In genomic region chr3:30595111-30595832, GRCm38 (mm10) we compare ENCODE assay signal across 8 mouse cellular contexts. TPM values are rescaled to one million over a fixed set of nuclear protein-coding genes. Genes with fewer than 3 reads are reported as not detected.
DNase-seq lines count a peak whose midpoint lies in the region; ATAC-seq and TF ChIP-seq lines count a peak whose summit lies in the region.

No protein-coding gene starts in this region.

- TF ChIP-seq EP300 in liver, postnatal 0 days (IDR thresholded peaks at IDR 0.05; ENCODE audit: low read depth) = no peak

- peak; percentile 49 to 76 for DNase-seq in adrenal gland, adult (ENCODE audit: inconsistent age in 2 of 2, low spot score in 1 of 2)
- no peak for DNase-seq in adrenal gland, adult 8-10 months
- peak; percentile 44 for DNase-seq in liver, postnatal 0 days

- H3K4me2 ChIP-seq in heart, embryonic 14.5 days (ENCODE audit: low read length) = peak overlapping the region; percentile 91
- H3K4me2 ChIP-seq in kidney, embryonic 15.5 days = peak overlapping the region; percentile 93
- peak overlapping the region; percentile 94 for H3K4me2 ChIP-seq in liver, postnatal 0 days (ENCODE audit: low read depth, low read length)
- H3K4me2 ChIP-seq in neural tube, embryonic 14.5 days (ENCODE audit: low read depth, low read length) = peak overlapping the region; percentile 62

- H3K27ac ChIP-seq in bone marrow macrophage, adult 2 months (ENCODE audit: insufficient read depth, low read depth, low read length) = no peak overlapping the region
- no peak overlapping the region for H3K27ac ChIP-seq in embryonic fibroblast, embryonic 13.5 days (ENCODE audit: insufficient read depth, low read length)
- peak overlapping the region; percentile 28; a peak in 2 of 4 replicates for H3K27ac ChIP-seq in heart, embryonic 14.5 days (replicated peaks in 1 of 2; ENCODE audit: control insufficient read depth in 1 of 2, insufficient read depth in 1 of 2, low read depth in 2 of 2, low read length in 2 of 2)
- no peak overlapping the region for H3K27ac ChIP-seq in kidney, embryonic 15.5 days
- H3K27ac ChIP-seq in liver, postnatal 0 days (ENCODE audit: low read depth) = no peak overlapping the region
- peak overlapping the region; percentile 78 for H3K27ac ChIP-seq in neural tube, embryonic 14.5 days (ENCODE audit: low read depth, low read length)

- TF ChIP-seq CTCF in bone marrow macrophage, adult 2 months (IDR thresholded peaks at IDR 0.05; ENCODE audit: low read depth, low read length) = no peak
- TF ChIP-seq CTCF in embryonic fibroblast, embryonic 13.5 days (IDR thresholded peaks at IDR 0.05; ENCODE audit: borderline replicate concordance, insufficient read depth, low read length) = no peak
- no peak for TF ChIP-seq CTCF in liver, postnatal 0 days (IDR thresholded peaks at IDR 0.05; ENCODE audit: low read depth)

- under 1% methylated on average over 62 of the region's 62 CpGs for WGBS in heart, embryonic 14.5 days
- under 1% methylated on average over 62 of the region's 62 CpGs for WGBS in kidney, embryonic 15.5 days
- 1% methylated on average over 62 of the region's 62 CpGs for WGBS in liver, postnatal 0 days (ENCODE audit: insufficient replicate concordance)
- WGBS in neural tube, embryonic 14.5 days = under 1% methylated on average over 62 of the region's 62 CpGs

- no peaks in the 10 kb centered on the region for H3K9me3 ChIP-seq in heart, embryonic 14.5 days (ENCODE audit: control insufficient read depth, low read length)
- H3K9me3 ChIP-seq in kidney, embryonic 15.5 days (replicated peaks) = no peaks in the 10 kb centered on the region
- no peaks in the 10 kb centered on the region for H3K9me3 ChIP-seq in liver, postnatal 0 days (ENCODE audit: low read length)
- H3K9me3 ChIP-seq in neural tube, embryonic 14.5 days (ENCODE audit: control insufficient read depth, low read length) = no peaks in the 10 kb centered on the region

- peak; percentile 56 for ATAC-seq in heart, embryonic 14.5 days (ENCODE audit: insufficient number of reproducible peaks, insufficient read depth, low FRiP score, low read depth)
- ATAC-seq in kidney, embryonic 15.5 days (replicated peaks; ENCODE audit: low FRiP score) = peak; percentile 66
- ATAC-seq in liver, postnatal 0 days = peak; percentile 43
- peak; percentile 79 for ATAC-seq in neural tube, embryonic 14.5 days (ENCODE audit: low read depth)

- no peak for TF ChIP-seq POLR2A in bone marrow macrophage, adult 2 months (IDR thresholded peaks at IDR 0.05; ENCODE audit: borderline replicate concordance, low read depth, low read length)
- TF ChIP-seq POLR2A in embryonic fibroblast, embryonic 13.5 days (IDR thresholded peaks at IDR 0.05; ENCODE audit: low read depth, low read length) = peak; percentile 63

- peaks cover 11% of the 10 kb centered on the region; the same call in 1 of the 2 replicates for H3K4me1 ChIP-seq in bone marrow macrophage, adult 2 months (ENCODE audit: control insufficient read depth, insufficient read depth, low read length)
- no peaks in the 10 kb centered on the region for H3K4me1 ChIP-seq in embryonic fibroblast, embryonic 13.5 days (ENCODE audit: control insufficient read depth, insufficient read depth, low read length)
- peaks cover 0 to 3% of the 10 kb centered on the region in 2 experiments; a peak in 1 of 4 replicates for H3K4me1 ChIP-seq in heart, embryonic 14.5 days (ENCODE audit: control insufficient read depth in 2 of 2, insufficient read depth in 2 of 2, low read length in 2 of 2)
- peaks cover 21% of the 10 kb centered on the region for H3K4me1 ChIP-seq in kidney, embryonic 15.5 days
- peaks cover 23% of the 10 kb centered on the region for H3K4me1 ChIP-seq in liver, postnatal 0 days (ENCODE audit: insufficient read depth)
- peaks cover 7% of the 10 kb centered on the region; the same call in 1 of the 2 replicates for H3K4me1 ChIP-seq in neural tube, embryonic 14.5 days (ENCODE audit: control insufficient read depth, insufficient read depth, low read length)

- no peaks in the 10 kb centered on the region for H3K36me3 ChIP-seq in heart, embryonic 14.5 days (ENCODE audit: control insufficient read depth, insufficient read depth, low read length)
- H3K36me3 ChIP-seq in kidney, embryonic 15.5 days = no peaks in the 10 kb centered on the region
- no peaks in the 10 kb centered on the region for H3K36me3 ChIP-seq in liver, postnatal 0 days (replicated peaks; ENCODE audit: insufficient read depth, low read length)
- H3K36me3 ChIP-seq in neural tube, embryonic 14.5 days (ENCODE audit: control insufficient read depth, insufficient read depth, low read length) = no peaks in the 10 kb centered on the region

- H3K9ac ChIP-seq in heart, embryonic 14.5 days (ENCODE audit: low read length) = peak overlapping the region; percentile 80
- H3K9ac ChIP-seq in kidney, embryonic 15.5 days = peak overlapping the region; percentile 74
- peak overlapping the region; percentile 72 for H3K9ac ChIP-seq in liver, postnatal 0 days (replicated peaks)
- peak overlapping the region; percentile 84 for H3K9ac ChIP-seq in neural tube, embryonic 14.5 days (replicated peaks; ENCODE audit: low read depth, low read length)

- H3K27me3 ChIP-seq in heart, embryonic 14.5 days (ENCODE audit: control insufficient read depth, insufficient read depth, low read length) = no peaks in the 10 kb centered on the region
- H3K27me3 ChIP-seq in kidney, embryonic 15.5 days = peaks cover 9% of the 10 kb centered on the region; the same call in 1 of the 2 replicates
- H3K27me3 ChIP-seq in liver, postnatal 0 days (ENCODE audit: insufficient read depth, low read length) = peaks cover 5% of the 10 kb centered on the region; the same call in 1 of the 2 replicates
- no peaks in the 10 kb centered on the region for H3K27me3 ChIP-seq in neural tube, embryonic 14.5 days (ENCODE audit: control insufficient read depth, insufficient read depth, low read length)

- H3K4me3 ChIP-seq in bone marrow macrophage, adult 2 months (ENCODE audit: insufficient read depth, low read length) = peak overlapping the region; percentile 71
- peak overlapping the region; percentile 53 for H3K4me3 ChIP-seq in embryonic fibroblast, embryonic 13.5 days (ENCODE audit: insufficient read depth, low read length)
- H3K4me3 ChIP-seq in heart, embryonic 14.5 days (ENCODE audit: control insufficient read depth in 1 of 2, insufficient read depth in 1 of 2, low read depth in 1 of 2, low read length in 2 of 2) = peak overlapping the region; percentile 74 to 83
- peak overlapping the region; percentile 80 for H3K4me3 ChIP-seq in kidney, embryonic 15.5 days (replicated peaks)
- H3K4me3 ChIP-seq in liver, postnatal 0 days (ENCODE audit: low read depth, low read length) = peak overlapping the region; percentile 63
- H3K4me3 ChIP-seq in neural tube, embryonic 14.5 days (ENCODE audit: low read depth, low read length) = peak overlapping the region; percentile 79

RNA-seq across cellular contexts. Expression of gene Actrt3, which starts 4.5 kb away (rescaled TPM):
- total RNA-seq in adrenal gland, adult 8-10 months (2022) = under 1 TPM in 1 of 4 experiments, not detected in 3; 0.24 TPM
- not detected in 2 replicates for polyA plus RNA-seq in bone marrow macrophage, adult 2 months (2012; ENCODE audit: insufficient read depth, insufficient read length, missing spikeins)
- not detected in 2 replicates for polyA plus RNA-seq in embryonic fibroblast, embryonic 13.5 days (2011; ENCODE audit: insufficient read length, low read depth, missing spikeins)
- not detected in 2 replicates for polyA plus RNA-seq in heart, embryonic 14.5 days (2014; fragmentation: Nextera tagmentation; extraction: Ambion mirVana)
- polyA plus RNA-seq in kidney, embryonic 15.5 days (2015; fragmentation: Nextera tagmentation; extraction: Ambion mirVana) = not detected in 2 replicates
- polyA plus RNA-seq in liver, postnatal 0 days (2015; fragmentation: Nextera tagmentation; extraction: Ambion mirVana) = not detected in 2 replicates
- 0.83 and 0.88 TPM in 2 replicates for polyA plus RNA-seq in neural tube, embryonic 14.5 days (2014; fragmentation: Nextera tagmentation; extraction: Ambion mirVana)

RNA-seq across cellular contexts. Expression of gene Mynn, which starts 6.6 kb away (rescaled TPM):
- total RNA-seq in adrenal gland, adult 8-10 months (2022) = 10 to 100 TPM; 17.2 to 25.9 (median 20.4) TPM
- 11.2 and 13.5 TPM in 2 replicates for polyA plus RNA-seq in bone marrow macrophage, adult 2 months (2012; ENCODE audit: insufficient read depth, insufficient read length, missing spikeins)
- polyA plus RNA-seq in embryonic fibroblast, embryonic 13.5 days (2011; ENCODE audit: insufficient read length, low read depth, missing spikeins) = 22.9 and 24.3 TPM in 2 replicates
- 23.4 and 25.9 TPM in 2 replicates for polyA plus RNA-seq in heart, embryonic 14.5 days (2014; fragmentation: Nextera tagmentation; extraction: Ambion mirVana)
- 34.3 and 36.0 TPM in 2 replicates for polyA plus RNA-seq in kidney, embryonic 15.5 days (2015; fragmentation: Nextera tagmentation; extraction: Ambion mirVana)
- polyA plus RNA-seq in liver, postnatal 0 days (2015; fragmentation: Nextera tagmentation; extraction: Ambion mirVana) = 6.2 and 7.5 TPM in 2 replicates
- 32.0 and 40.7 TPM in 2 replicates for polyA plus RNA-seq in neural tube, embryonic 14.5 days (2014; fragmentation: Nextera tagmentation; extraction: Ambion mirVana)

RNA-seq across cellular contexts. Expression of gene Mecom, which starts 47.5 kb away (rescaled TPM):
- 1 to 10 TPM; 5.9 to 8.9 (median 6.3) TPM for total RNA-seq in adrenal gland, adult 8-10 months (2022)
- polyA plus RNA-seq in bone marrow macrophage, adult 2 months (2012; ENCODE audit: insufficient read depth, insufficient read length, missing spikeins) = not detected in 2 replicates
- 59.6 and 74.4 TPM in 2 replicates for polyA plus RNA-seq in embryonic fibroblast, embryonic 13.5 days (2011; ENCODE audit: insufficient read length, low read depth, missing spikeins)
- 23.0 and 24.1 TPM in 2 replicates for polyA plus RNA-seq in heart, embryonic 14.5 days (2014; fragmentation: Nextera tagmentation; extraction: Ambion mirVana)
- 66.4 and 72.7 TPM in 2 replicates for polyA plus RNA-seq in kidney, embryonic 15.5 days (2015; fragmentation: Nextera tagmentation; extraction: Ambion mirVana)
- 0.85 and 0.89 TPM in 2 replicates for polyA plus RNA-seq in liver, postnatal 0 days (2015; fragmentation: Nextera tagmentation; extraction: Ambion mirVana)
- 6.4 and 8.5 TPM in 2 replicates for polyA plus RNA-seq in neural tube, embryonic 14.5 days (2014; fragmentation: Nextera tagmentation; extraction: Ambion mirVana)

RNA-seq across cellular contexts. Expression of gene Lrriq4, which starts 49.0 kb away (rescaled TPM):
- total RNA-seq in adrenal gland, adult 8-10 months (2022) = not detected
- not detected in 2 replicates for polyA plus RNA-seq in bone marrow macrophage, adult 2 months (2012; ENCODE audit: insufficient read depth, insufficient read length, missing spikeins)
- polyA plus RNA-seq in embryonic fibroblast, embryonic 13.5 days (2011; ENCODE audit: insufficient read length, low read depth, missing spikeins) = not detected in 2 replicates
- 0.11 TPM in 1 of 2 replicates, not detected in the other for polyA plus RNA-seq in heart, embryonic 14.5 days (2014; fragmentation: Nextera tagmentation; extraction: Ambion mirVana)
- polyA plus RNA-seq in kidney, embryonic 15.5 days (2015; fragmentation: Nextera tagmentation; extraction: Ambion mirVana) = not detected in 2 replicates
- not detected in 2 replicates for polyA plus RNA-seq in liver, postnatal 0 days (2015; fragmentation: Nextera tagmentation; extraction: Ambion mirVana)
- 0.12 TPM in 1 of 2 replicates, not detected in the other for polyA plus RNA-seq in neural tube, embryonic 14.5 days (2014; fragmentation: Nextera tagmentation; extraction: Ambion mirVana)

RNA-seq across cellular contexts. Expression of gene Lrrc34, which starts 52.4 kb away (rescaled TPM):
- not detected for total RNA-seq in adrenal gland, adult 8-10 months (2022)
- polyA plus RNA-seq in bone marrow macrophage, adult 2 months (2012; ENCODE audit: insufficient read depth, insufficient read length, missing spikeins) = not detected in 2 replicates
- not detected in 2 replicates for polyA plus RNA-seq in embryonic fibroblast, embryonic 13.5 days (2011; ENCODE audit: insufficient read length, low read depth, missing spikeins)
- polyA plus RNA-seq in heart, embryonic 14.5 days (2014; fragmentation: Nextera tagmentation; extraction: Ambion mirVana) = 0.27 and 0.68 TPM in 2 replicates
- polyA plus RNA-seq in kidney, embryonic 15.5 days (2015; fragmentation: Nextera tagmentation; extraction: Ambion mirVana) = 2.2 and 2.4 TPM in 2 replicates
- 0.06 and 0.14 TPM in 2 replicates for polyA plus RNA-seq in liver, postnatal 0 days (2015; fragmentation: Nextera tagmentation; extraction: Ambion mirVana)
- polyA plus RNA-seq in neural tube, embryonic 14.5 days (2014; fragmentation: Nextera tagmentation; extraction: Ambion mirVana) = 0.50 and 0.66 TPM in 2 replicates

Comparison
In these comparisons a context has a peak if more than half of its experiments do, and no peak if none do; other contexts are left out.
1. H3K27ac ChIP-seq: peak in heart, embryonic 14.5 days (2 of 2) and neural tube, embryonic 14.5 days (single experiment); none in bone marrow macrophage, adult 2 months (single experiment), embryonic fibroblast, embryonic 13.5 days (single experiment), kidney, embryonic 15.5 days (single experiment) and liver, postnatal 0 days (single experiment).
2. Peak in every context shown above with its lines, with median percentiles within 50 percentile points of each other: H3K4me3 ChIP-seq, ATAC-seq, H3K4me2 ChIP-seq and H3K9ac ChIP-seq.